Mouse (Mus musculus): ENCODE measurements around the gene Bcl6b.

GRCm38 (mm10) chr11:70193354-70194285, 36.0 kb downstream of the Bcl6b start:
- TF ChIP-seq CTCF (IDR thresholded peaks at IDR 0.05; ENCODE audit: borderline replicate concordance, insufficient read depth, low read depth, low read length) (no peak), POLR2A (IDR thresholded peaks at IDR 0.05; ENCODE audit: borderline replicate concordance, insufficient read depth, low read length) (no peak)

Measured in cerebellum, adult 2 months (tissue).